Mouse (Mus musculus) neural tube, embryonic 10.5 days (tissue): ENCODE results near the gene Tanc1.
A peak's percentile ranks its signal among the peaks of the same experiment; 100 is the strongest.

Source experiments
- DNase-seq: peaks from one replicate; pipeline ENCODE4 v3.0.0-alpha.2; 2017; ENCODE audit warnings: low spot score; ENCODE audit errors: extremely low spot score

Tanc1 gene

GRCm38 (mm10) chr2:59881404-59881803 lies 269.6 kb downstream of the Tanc1 start:
- no peak for DNase-seq

GRCm38 (mm10) chr2:59881831-59882741 lies 270.2 kb downstream of the Tanc1 start, which contains the start of gene Wdsub1:
Gene Wdsub1, minus strand, starts transcription at chr2:59882591.
- DNase-seq = peak; percentile 92

DNA sequence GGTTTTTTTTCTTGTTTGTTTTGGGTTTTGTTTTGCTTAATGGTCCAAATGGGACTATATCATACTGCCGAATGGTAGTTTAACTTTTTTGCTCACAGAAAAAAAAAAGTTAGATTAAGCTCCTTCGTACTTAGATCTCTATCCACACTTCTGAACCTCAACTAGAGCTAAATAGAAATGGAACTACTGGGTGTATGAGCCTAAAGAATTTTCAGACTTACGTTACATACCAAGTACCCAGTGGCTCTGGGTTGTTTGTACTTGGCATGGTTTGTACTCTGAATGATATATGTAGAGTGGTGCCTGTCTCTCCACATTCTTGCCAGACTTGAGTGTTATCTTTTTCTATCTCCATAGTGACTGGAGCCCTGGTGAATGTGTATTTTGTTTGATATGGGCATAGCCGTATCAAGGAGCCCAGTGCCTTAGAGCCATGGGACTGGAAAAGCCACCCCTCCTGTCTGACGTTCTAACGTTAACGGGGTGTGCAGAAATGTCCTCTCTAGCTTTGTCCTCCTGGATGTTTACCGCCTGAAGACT lies 271.0 kb downstream of the Tanc1 start:
- DNase-seq = no peak

DNA sequence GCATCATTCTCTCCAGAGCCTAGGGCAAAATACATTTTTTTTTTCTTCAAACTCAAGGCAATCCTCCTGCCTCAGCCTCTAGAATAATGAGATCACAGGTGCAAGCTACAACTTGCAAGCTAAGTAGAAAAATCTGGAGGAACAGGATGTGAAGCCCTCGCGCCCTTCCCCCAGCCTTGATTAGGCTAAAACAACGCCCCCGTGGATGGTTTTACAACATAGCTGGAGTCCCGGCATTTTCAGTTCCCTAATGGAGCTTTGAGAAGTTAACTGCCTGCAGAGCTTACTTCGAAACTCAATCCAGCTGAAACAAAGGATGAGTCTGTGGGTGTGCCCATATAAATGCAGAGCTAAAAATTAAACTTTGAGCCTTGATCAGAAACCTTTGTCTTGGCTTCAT lies 277.9 kb downstream of the Tanc1 start:
- DNase-seq = no peak
